Mouse (Mus musculus) cerebellum, adult 2 months (tissue): ENCODE results near the gene Qars.

Source experiments
- CTCF ChIP-seq: fragments of 200-500 bp; IDR thresholded peaks from 2 replicates; pipeline ENCODE4 v1.5.1; 2011; ENCODE audit warnings: low read depth, mild to moderate bottlenecking, control low read depth, low read length, moderate library complexity, borderline replicate concordance; ENCODE audit not compliant: insufficient read depth
- POLR2A ChIP-seq: fragments of 200-500 bp; IDR thresholded peaks from 2 replicates; pipeline ENCODE4 v1.6.1; 2011; ENCODE audit warnings: low read length, control low read depth, borderline replicate concordance; ENCODE audit not compliant: insufficient read depth

- no peak for TF ChIP-seq CTCF
- TF ChIP-seq POLR2A = no peak
These were observed 15.8 kb downstream of the Qars start for GRCm38 (mm10) chr9:108523341-108523740.
